ENCODE assay signal across 12 mouse cellular contexts in the genomic region with DNA sequence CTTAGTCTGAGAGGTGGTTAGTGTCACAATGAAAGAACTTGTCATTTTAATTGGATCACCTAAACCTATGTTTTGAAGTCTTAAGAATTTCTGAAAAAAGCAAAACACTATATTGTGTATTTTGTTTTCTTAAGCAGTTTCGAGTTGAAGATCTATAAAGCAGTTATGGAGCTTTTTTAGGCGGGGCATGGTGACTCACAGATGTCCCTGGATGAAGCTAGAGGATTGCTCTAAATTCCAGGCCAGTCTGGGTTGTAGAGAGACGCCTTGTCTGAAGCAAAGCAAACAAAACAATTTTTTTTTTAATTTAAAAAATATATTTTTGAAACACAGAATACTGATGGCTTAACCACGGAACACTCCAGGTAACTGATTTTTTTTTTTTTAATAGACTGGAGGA.
"Had no signal": no experiment of that assay in that cellular context is flagged by ENCODE, and none has a peak within 500 bp of the region (broad histone marks: within the 10 kb centered on the region; RNA-seq: fewer than 3 reads in every experiment).

No protein-coding gene starts in this region.

- H3K4me2 ChIP-seq: limb, embryonic 12.5 days; midbrain, embryonic 13.5 days; neural tube, embryonic 15.5 days had no signal

- H3K27me3 ChIP-seq: limb, embryonic 12.5 days; midbrain, embryonic 13.5 days; neural tube, embryonic 15.5 days had no signal

- H3K36me3 ChIP-seq: limb, embryonic 12.5 days; midbrain, embryonic 13.5 days; neural tube, embryonic 15.5 days had no signal

- H3K4me3 ChIP-seq: layer of hippocampus, adult 2 months; limb, embryonic 12.5 days; midbrain, embryonic 13.5 days; neural tube, embryonic 15.5 days had no signal

- DNase-seq: kidney, postnatal 10 days; kidney, postnatal 4 days; lung, adult 2 months; lung, postnatal 36 days; right cerebral cortex, adult 18-20 months; right cerebral cortex, postnatal 25 days; thymus, adult 18-20 months; thymus, postnatal 14 days had no signal
